Mouse (Mus musculus) kidney, postnatal 4 days (tissue): ENCODE measurements at regions not wholly inside any gene's neighbourhood (a gene's known extent, or its start where the extent isn't known, plus 50 kb on each side); places are given as distances from the start of the nearest gene placed in this dataset.

ENCODE experiments used
- DNase-seq, 2 experiments: peaks; one replicate each; pipeline ENCODE4 v3.0.0; 2021; ENCODE audit warnings: mixed read lengths in 2 of 2

DNA sequence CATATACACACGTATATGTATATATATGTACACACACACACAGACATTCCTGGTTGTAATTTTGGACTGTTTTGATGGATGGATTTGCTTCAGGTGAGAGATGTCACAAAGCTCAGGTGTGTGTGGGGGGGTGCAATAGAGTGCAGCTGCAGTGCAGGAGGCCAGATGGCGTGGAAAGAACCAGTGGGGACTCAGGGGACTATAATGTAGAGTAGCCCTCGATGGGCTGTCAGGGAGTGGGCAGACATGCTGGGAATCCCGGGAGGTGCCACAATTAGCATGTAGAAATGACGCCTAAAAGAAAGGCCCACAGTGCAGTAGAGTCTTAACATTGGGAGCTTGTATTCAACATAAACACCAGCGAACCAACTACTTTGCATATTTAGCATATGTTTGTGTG lies 763.5 kb upstream of the Car8 start:
- no peak for DNase-seq

DNA sequence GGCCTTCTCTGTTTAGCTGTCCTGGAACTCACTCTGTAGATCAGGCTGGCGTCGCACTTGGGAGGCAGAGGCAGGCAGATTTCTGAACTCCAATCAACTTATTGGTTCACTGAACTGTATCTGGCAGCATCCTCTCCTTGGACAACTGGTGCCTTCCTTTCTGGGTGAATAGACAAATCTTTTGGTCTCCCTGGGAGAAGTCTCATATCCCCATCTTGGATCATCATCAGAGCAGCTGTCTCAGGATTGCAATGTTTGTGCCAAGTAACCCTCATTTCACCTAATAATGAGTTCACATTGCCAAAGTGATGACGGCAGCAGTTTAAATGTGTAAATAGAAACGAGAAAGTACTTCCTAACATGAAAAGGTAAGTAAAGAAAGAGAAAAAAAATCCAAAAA lies 759.8 kb upstream of the Car8 start:
- no peak for DNase-seq

DNA sequence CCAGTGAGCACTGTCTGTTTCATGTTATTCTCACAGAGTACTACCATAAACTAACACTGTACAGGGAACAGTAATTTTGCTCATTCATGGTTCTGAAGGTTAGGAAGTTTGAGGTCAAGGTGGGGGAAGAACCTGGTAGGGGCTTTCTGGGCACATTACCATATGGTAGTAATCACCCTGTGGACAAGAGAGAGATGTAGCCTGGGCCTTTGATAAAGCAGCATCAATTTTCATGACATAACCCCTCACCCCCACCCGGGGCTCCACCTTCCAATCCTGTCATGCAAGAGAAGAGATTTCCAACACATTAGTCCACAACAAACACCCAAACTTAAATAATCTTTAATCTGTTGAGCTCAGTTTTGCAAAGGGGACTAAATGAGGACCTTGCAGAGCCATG lies 753.3 kb upstream of the Car8 start:
- no peak for DNase-seq

DNA sequence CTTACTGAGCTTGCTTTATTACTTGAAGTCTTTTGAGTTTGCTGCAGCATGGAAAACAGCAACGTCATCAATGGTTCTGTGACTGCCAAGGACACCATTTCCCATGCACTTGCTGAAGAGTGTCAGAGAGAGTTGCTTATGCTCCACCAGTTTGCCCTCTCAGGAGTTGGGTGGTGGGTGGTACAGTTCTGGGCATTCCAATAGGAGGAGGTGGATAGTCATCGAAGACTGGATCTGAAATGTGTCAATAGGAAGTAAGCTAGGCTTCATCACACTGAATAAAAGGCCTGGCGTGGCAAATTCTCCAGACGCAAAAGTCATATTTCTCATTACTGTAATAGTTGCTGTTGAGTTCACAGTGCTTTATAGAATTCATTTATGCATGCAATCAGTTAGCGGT lies 751.7 kb upstream of the Car8 start:
- DNase-seq, result no peak

DNA sequence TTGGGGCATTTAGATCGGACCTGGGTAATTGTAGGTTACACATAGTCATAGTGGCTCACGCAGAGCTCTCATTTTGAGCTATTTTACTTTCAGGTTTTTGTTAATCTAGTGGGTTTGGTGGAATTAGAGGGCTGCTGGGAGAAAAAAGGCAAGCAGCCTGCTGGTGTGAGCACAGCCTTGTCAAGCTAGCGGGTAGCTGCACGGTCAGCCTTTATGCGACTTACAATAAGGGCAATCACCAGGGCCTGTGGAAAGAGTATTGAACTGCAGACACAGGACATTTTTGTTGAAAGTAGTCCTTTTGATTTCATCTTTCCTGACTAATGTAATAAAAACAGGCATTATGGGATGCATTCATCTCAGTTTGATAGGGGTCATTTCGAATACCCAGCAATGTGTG lies 750.8 kb upstream of the Car8 start:
- DNase-seq, result no peak

DNA sequence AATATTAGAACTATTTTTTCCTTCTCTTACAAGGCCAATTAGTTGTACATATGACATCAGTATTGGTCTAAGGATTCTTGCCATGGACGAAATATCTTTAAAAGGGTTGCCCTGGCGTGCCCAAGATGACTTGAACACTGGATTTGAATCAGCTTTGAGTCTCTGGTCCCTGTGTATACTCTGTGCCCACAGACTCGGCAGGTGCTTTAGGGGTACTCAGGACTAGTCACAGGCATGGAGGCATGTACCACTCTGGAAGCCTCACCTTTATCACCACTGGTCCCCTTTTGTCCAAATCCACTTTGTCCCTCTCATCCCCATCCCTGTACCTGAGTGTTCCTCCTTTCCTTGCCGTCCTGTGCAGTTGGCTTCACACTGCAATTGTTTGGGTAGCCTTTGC lies 750.3 kb upstream of the Car8 start:
- no peak for DNase-seq

DNA sequence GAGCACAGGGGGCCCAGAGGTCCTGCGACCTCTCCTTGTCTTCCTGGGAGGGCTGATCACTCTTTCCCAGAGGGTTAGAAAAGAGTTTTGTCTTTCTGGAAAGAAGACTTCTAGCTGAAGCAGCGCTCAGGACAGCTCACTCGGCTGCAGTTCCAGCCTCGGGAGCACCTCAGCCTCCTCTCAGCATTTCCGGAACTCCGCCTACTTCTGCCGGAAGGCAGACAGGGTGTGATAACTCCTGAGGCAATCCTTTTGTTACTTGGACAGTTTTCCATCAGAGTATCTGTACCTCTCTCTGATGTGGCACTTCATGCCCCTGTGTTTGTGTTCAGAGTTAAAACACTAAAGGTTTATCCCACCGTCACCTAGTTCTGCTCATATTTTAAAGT lies 749.5 kb upstream of the Car8 start:
- peak in 1 of 2 experiments; percentile 9 for DNase-seq

DNA sequence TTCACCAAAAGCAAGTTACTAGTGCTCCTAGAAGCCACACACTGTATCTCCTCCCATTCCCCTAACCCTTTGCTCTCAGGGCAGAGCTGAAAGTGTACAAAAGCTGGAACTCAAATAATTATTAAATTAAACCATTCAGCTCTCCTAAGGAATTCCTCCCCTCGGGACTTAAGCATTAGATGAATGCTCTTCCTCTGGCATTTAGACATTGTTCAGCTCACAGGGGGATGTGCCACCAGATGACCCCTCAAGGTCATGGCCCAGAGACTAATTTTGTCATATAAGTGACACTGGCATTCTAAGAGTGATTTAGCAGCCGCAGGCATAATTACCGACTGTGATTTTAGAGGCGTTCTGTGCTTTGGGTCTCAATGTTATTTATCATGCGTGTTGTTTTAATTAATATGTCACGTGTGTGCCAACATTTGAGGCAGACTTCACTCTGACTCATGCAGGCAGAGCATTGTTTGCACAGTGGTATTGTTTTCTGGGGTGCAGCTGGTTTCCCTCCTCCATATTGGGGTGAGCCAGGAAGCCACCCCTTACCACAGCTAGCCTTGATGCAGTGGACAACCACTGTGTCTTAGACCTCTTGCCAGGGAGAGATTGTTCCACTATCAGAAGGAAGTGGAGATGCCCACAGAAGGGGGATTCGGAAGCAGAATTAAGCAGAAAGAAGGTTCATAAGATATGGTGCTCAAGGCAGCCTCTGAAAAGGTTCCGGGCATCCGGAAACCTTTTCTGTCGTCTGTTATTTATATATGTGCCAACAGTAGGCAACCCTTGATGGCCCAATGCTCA lies 748.9 kb upstream of the Car8 start:
- no peak for DNase-seq

DNA sequence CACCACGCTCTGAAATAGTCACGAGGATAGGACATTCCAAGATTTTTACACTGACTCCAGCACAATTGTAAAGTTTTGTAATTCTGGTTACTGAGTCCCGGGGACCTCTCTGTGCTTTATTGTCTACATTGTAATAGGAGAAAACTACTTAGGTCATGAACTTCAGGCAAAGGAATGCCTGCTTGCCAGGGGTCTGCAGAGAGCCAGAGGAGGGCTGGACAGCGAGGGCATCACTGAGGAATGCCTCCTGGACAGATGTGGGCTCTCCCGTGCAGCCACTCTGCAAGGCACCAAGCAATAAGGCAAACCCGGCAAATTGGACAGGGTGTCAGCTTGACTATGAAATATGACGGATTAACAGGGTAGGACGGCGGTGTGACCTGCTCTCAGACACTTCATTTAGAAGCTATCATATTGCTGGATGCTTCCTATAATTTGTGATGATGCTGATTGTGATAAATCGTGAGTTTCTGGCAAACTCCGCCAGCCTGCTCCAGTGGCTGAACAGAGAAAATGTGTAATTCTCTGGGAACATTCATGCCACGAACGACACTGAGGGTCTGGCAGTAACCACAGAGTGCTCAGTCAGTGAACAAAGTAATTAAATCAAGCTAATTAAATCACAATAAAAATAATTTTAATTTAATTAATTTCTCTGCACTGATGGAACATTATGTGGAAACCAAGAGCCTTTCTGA lies 747.7 kb upstream of the Car8 start:
- DNase-seq, result no peak

DNA sequence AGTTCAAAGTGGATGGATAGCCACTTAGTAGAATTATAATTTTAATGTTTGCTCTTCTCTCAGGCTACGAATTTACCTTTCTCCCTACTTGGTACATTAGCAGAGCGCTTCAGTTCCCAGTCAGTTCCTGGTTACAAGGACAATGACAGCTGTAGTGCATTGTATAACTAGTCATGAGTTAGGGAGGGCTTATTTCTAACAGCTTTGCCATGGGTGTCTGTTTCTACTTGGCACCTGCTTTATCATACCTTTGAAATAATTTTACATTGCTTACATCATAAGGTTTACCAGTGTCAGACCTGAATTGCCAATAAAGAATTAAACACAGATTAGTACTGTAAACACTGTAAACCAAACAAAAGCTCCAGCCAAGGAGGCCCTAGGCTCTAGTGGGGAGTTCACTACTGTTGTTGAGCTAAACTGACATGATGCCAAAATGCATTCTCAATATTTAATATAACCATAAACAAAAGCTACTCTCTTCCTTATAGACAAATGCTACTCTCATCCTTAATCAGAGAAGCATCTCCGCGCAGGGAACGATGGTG lies 745.3 kb upstream of the Car8 start:
- no peak for DNase-seq

DNA sequence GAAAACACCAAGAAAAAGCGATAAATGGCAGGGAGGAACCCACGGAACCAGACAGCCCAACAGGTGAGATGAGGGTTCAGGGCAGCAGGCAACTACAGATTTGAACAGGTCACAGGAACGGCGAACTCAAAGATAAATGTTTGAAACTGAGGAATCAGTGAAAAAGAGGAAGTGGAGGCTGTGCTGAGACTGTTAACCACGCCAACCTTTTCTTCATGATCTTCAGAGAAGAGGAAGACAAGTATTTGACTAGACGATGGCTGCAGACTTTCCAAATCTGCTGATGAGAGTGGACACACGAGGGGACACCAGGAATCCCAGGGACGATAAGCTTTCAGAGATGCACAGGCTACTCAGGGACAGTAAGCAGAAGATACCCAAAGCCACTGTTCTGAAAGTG lies 740.1 kb upstream of the Car8 start:
- DNase-seq, result no peak

DNA sequence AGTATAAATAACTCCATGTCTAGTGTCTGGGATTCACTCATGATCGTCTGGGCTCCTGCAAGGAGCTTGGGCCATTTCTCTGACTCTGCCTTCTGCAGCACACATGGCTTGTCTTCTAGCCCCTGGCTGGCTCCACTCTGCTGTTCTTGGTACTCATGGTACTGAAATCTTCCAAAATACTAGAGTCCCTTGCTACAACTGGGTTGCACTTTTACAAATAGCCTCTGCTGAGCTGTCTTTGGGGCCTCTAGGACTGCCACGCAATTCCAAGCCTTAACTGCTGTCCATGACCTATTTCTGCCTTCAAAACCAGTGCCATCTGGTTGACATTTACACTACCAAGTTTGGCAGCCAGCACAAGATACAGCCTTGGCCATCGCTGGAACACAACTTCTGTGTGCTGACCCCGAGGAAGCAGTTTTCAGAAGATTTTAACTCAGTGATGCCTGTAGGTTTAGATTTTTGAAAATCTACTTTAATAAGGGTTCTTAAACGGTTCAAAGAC lies 731.2 kb upstream of the Car8 start:
- no peak for DNase-seq

DNA sequence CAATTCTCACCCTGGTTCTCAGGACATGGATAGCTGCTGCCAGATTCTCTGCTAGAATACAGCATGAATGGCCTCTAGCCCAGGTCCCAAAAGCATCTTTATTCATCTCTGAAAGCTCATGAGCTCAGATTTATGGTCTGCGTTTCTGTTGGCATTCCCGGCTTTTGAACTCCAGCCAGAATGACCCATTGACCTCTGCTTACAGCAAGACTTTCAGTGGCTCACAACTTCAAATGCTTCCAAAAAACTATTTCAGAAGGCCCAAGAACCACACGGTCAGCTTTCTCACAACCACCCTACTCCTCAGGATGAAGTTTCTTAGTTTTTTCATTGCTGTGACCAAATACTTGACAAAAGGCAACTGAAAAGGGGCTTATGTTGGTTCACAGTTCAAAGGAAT lies 729.9 kb upstream of the Car8 start:
- DNase-seq, result peak; percentile 57 to 68

DNA sequence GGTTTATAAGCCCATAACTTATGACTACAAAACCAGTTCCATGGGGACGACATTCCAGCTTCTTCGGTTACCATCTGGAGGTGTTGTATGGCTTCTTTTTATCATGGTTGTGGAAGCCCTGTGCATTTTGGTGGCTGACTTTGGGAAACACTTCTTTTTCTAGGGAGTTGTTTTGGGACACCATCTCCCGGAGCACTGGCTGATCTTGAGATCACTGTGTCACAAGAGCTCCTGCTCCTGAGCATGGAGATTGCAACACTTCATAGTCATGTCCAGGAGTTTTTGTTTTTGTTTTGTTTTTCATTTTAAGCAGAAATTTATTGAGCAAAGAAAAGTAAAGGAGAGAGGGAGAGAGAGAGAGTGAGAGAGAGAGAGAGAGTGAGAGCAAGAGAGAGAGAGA lies 729.1 kb upstream of the Car8 start:
- DNase-seq, result no peak

DNA sequence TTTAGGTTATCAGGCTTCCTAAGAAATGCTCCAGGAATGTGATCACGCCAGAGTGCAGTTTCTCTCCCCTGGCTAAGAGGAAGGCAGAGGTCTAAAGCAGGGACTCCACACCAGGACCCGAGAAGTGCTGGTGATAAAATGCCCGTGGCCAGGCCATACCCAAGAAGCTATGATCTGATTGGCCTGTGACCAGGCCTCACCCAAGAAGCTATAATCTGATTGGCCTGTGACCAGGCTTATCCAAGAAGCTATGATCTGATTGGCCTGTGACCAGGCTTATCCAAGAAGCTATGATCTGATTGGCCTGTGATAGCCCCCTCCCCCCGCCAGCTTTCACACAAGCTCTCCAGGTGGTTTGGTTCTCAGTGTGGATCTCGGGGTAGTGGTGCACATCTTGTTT lies 726.7 kb upstream of the Car8 start:
- DNase-seq, result no peak

DNA sequence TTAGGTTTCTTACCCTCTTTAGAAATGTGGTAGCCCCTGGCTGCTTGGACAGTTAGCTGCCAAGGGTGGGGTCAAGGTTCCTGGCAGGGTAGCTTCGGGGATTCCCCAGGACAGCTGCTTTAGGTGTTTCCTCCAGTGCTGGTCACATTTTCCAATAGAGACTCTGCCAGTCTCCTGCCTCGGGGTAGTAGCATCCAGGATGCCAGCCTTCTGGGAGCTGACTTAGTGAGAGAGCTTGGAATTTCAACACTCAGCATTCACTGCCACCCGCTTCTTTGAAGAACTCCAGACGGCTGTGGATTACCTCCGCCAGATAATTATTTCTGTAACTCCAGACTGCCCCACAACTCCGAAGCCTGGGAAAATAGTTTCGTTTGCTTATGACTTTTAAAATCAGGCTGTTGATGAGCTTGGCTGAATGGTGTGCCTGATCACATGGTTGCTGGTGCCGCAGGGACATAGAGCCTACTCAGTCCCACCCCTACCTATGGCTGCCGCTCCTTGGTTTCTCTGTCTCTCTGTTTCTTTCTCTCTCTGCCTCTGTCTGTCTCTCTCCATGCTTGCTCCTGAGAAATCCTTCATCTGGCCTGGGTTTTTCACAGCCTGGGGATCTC lies 724.2 kb upstream of the Car8 start:
- DNase-seq, result no peak

DNA sequence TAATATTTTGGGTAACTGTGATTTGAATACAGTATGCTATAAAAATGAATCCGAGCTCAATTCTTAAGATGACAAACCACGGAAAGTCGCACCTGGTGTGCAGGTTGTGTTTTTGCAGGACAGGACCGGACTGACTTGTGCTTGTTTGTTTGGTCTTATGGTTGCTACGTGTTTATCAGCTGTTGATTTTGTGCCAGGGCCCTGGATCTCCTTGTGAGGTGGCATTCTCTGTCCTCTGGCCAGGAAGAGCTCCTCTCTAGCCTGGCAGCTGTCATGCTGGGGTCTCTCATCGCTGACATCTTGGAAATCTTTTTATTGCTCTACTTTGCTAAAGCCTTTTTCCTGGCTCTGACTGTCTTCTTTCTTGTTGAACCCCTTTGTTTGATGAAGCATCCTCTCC lies 723.0 kb upstream of the Car8 start:
- DNase-seq, result no peak

DNA sequence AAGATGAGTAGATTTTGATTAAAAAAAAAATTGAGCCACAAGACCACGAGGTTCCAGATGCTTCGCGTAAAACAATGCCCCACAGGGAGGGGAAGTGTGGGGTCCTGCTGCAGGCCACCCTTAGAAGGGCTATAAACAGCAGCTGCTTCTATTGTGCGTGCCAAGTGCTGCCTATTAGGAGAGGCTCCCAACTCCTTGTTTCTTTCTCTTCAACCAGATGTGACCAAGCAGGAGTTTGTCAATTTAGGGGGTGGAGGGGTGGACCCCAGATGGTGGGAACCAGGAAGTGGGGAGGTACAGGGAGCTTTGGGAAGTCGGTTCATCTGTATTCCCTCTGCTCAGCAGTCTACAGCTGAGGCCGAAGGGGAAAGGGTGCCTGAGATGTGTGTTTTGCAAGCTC lies 718.9 kb upstream of the Car8 start:
- DNase-seq, result peak; percentile 31 to 42

DNA sequence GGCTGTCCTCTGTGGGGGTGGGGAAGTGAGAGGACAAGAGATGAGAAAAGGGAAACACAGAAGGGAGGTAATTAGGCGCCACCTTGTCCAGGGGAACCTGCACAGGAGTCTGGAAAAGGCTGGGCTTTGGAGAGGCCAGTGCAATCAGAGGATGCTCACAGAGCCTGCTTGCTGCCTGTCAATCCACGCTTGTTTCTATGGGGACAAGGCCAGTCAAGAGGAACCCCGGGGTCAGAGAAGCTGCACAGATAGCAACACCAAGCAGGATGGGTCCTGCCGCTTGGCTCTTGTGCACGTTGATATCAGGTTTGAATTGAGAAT lies 718.1 kb upstream of the Car8 start:
- no peak for DNase-seq

DNA sequence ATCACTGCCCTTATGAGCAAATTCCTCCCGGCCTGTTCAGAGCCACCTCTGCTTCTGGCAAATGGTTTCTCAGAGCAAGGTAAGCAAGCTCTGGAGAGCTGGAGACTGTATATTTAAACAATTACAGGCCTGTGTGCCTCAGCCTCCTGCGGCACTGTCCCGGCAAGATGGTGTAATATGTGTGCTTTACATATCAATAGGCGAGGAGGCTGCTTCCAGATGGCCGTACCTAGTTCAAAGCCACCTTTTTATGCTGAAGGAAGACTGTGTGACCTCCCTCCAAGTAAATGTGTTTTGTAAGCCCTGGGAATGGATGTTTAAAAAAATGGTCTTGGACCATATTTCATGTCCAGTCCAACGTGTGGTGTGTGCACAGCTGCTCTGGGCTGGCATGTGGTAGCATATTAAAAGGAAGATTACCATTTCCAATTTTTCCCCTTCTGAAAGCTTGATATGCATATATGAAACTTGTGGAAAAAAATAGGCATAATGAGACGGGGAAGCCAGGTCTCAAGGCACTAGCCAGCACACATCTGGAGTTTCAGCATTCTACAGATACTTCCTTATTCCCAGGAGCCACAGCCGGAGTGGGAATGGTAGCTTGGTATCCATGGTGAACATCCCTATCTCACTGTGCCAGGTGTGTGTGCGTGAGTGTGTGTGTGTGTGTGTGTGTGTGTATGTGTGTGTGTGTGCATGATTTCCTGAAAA lies 717.6 kb upstream of the Car8 start:
- no peak for DNase-seq

DNA sequence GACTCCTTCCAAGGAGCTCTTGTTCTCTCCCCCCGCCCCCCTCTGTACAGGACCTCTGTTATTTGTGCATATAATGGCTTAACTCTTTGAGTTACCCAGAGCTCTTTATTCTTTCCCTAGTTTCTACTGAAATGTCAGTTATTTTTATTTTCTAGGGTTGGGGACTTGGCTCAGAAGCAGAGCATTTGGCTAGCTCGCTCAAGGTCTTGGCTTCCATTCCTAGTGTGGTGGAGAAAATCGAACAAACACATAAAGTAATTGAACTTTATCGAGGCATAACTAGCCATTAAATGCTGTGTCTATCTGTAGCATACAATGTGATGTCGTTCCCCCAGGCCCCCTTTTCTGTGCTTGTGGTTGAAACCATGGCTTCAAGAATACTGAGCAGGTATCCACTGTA lies 716.5 kb upstream of the Car8 start:
- DNase-seq, result no peak

DNA sequence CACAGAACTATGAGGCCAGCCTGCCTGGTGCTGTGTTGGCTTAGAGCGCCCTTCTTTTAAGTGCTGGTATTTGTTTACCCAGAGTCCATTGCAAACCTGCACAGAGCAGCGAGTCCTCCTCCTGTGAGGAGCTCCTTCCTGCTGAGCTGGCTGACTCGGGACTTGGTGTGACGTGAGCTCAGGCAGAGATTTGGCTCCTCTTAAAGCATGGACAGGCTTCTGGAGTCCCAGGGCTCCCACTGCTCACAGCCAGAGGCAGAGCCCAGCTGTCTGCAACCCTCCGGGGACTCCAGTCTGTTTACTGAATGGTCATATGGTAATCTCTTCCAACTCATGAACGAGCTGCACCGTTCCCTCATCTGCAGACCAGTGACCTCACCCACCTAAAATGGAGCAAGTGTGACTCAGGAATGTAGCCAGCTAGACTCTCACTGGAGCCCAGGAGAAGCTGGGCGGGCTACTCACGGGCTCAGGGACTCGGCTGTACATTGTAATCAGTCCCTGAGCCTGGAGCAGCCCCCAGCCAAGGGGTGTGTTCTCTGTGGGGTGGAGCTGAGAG lies 715.6 kb upstream of the Car8 start:
- peak; percentile 32 to 47 for DNase-seq

DNA sequence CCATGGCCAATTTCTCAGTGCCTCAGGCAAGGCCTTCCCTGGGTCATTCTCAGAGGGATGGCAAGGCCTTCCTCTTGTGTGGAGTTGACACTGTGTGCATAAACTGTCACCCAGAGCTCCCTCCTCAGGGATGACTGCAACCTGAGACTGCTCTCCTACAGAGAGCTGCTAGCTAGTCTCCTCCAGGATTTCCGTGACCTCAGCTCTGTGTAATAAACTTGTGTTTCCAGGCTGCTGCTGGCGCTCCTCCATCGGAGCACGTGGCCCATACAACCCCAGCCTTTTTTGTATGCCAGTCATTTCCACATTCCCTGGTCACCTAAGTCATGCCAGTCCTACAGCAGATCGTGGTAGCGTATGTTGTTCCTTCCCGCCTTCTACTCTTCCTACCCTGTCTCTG lies 714.3 kb upstream of the Car8 start:
- no peak for DNase-seq
